Mouse (Mus musculus) liver, embryonic 11.5 days (tissue): ENCODE measurements around the gene Olfr893. TPM values are rescaled to one million over a fixed set of nuclear protein-coding genes. Genes with fewer than 3 reads are reported as not detected.
"Not testable (repeated sequence)": the region's sequence is repeated elsewhere in the genome, so short reads cannot be mapped to it uniquely, and the experiment has no call there.

Source experiments
- ATAC-seq: fragments of 200-750 bp; cut with Nextera tagmentation; replicated peaks from 2 replicates; pipeline ENCODE4 v1.8.0; 2017; ENCODE audit warnings: moderate number of reproducible peaks, mild to moderate bottlenecking, moderate TSS enrichment, moderate library complexity; ENCODE audit not compliant: low FRiP score
- DNase-seq: peaks from one replicate; pipeline ENCODE4 v3.0.0-alpha.2; 2017; ENCODE audit warnings: low spot score
- H3K27ac ChIP-seq: fragments of 300-500 bp; sonication (generic); 2 replicates; pipeline ENCODE4 v1.5.1; 2014; ENCODE audit warnings: mild to moderate bottlenecking, low read depth, low read length, control low read depth
- H3K27me3 ChIP-seq: fragments of 300-500 bp; sonication (generic); replicated peaks from 2 replicates; pipeline ENCODE4 v1.6.1; 2014; ENCODE audit warnings: low read length, mixed read lengths; ENCODE audit not compliant: control insufficient read depth, insufficient read depth
- H3K36me3 ChIP-seq: fragments of 300-500 bp; sonication (generic); 2 replicates; pipeline ENCODE4 v1.6.1; 2014; ENCODE audit warnings: mild to moderate bottlenecking, low read length, moderate library complexity, mixed read lengths; ENCODE audit not compliant: control insufficient read depth, insufficient read depth
- H3K4me1 ChIP-seq: fragments of 300-500 bp; sonication (generic); replicated peaks from 2 replicates; pipeline ENCODE4 v1.6.1; 2014; ENCODE audit warnings: low read length, mixed read lengths; ENCODE audit not compliant: control insufficient read depth, insufficient read depth
- H3K4me2 ChIP-seq: fragments of 300-500 bp; sonication (generic); 2 replicates; pipeline ENCODE4 v1.6.1; 2014; ENCODE audit warnings: mild to moderate bottlenecking, control low read depth, moderate library complexity
- H3K4me3 ChIP-seq: fragments of 300-500 bp; sonication (generic); 2 replicates; pipeline ENCODE4 v1.5.1; 2014; ENCODE audit warnings: low read depth, low read length, control low read depth
- H3K9ac ChIP-seq: fragments of 300-500 bp; sonication (generic); 2 replicates; pipeline ENCODE4 v1.6.1; 2014; ENCODE audit warnings: low read depth, low read length, control low read depth
- H3K9me3 ChIP-seq: fragments of 300-500 bp; sonication (generic); 2 replicates; pipeline ENCODE4 v1.6.1; 2016; ENCODE audit warnings: low read length, inconsistent platforms, mixed read lengths; ENCODE audit not compliant: control insufficient read depth
- WGBS: fragments of 180-500 bp; shearing (Covaris S2); extraction: QIAGEN DNeasy Blood & Tissue Kit; methylation state at CpG from one replicate; pipeline ENCODE4 v1.1.7; 2014; 5-methylcytosine and 5-hydroxymethylcytosine counted together
- polyA plus RNA-seq: library from polyadenylated mRNA; unstranded; fragments of >200 nt; fragmentation: Nextera tagmentation; extraction: Ambion mirVana; gene quantifications from 2 replicates; pipeline ENCODE4 v1.2.1, GENCODE M21; 2014

Gene Olfr893
- not detected in 2 replicates for polyA plus RNA-seq

GRCm38 (mm10) chr9:38208065-38208464 lies at the start of gene Olfr893:
Gene Olfr893 (plus strand): TSS chr9:38208365.
- ATAC-seq (no peak), DNase-seq (no peak)
- Histone ChIP-seq H3K9ac (no peak within 1 kb of the TSS), H3K36me3 (no peaks in the 10 kb centered on the region), H3K4me2 (no peak within 1 kb of the TSS), H3K4me3 (no peak within 1 kb of the TSS), H3K4me1 (no peaks in the 10 kb centered on the region), H3K27me3 (no peaks in the 10 kb centered on the region), H3K27ac (no peak within 1 kb of the TSS), H3K9me3 (no peaks in the 10 kb centered on the region)
- WGBS: 83% methylated on average over 3 of the region's 3 CpGs

- WGBS: 58% methylated on average over 2 of the region's 2 CpGs
- not testable (repeated sequence) for H3K4me1 ChIP-seq, H3K9ac ChIP-seq, H3K4me3 ChIP-seq, H3K27me3 ChIP-seq, ATAC-seq, H3K4me2 ChIP-seq, H3K9me3 ChIP-seq, DNase-seq, H3K27ac ChIP-seq, H3K36me3 ChIP-seq
Observed at GRCm38 (mm10) chr9:38168341-38168740, 39.8 kb upstream of the Olfr893 start.

- ATAC-seq (no peak), DNase-seq (no peak)
- Histone ChIP-seq H3K4me3 (no peak within 1 kb of the TSS), H3K27me3 (no peaks in the 10 kb centered on the region), H3K9ac (no peak within 1 kb of the TSS), H3K9me3 (peaks cover 7% of the 10 kb centered on the region; the same call in 1 of the 2 replicates), H3K4me2 (no peak within 1 kb of the TSS), H3K27ac (no peak within 1 kb of the TSS), H3K4me1 (no peaks in the 10 kb centered on the region), H3K36me3 (no peaks in the 10 kb centered on the region)
- WGBS: 67% methylated on average over 1 of the region's 1 CpGs
Observed at GRCm38 (mm10) chr9:38180721-38181120, 27.4 kb upstream of the Olfr893 start, which contains the start of gene Olfr891. Gene Olfr891 (minus strand): TSS chr9:38180821.

GRCm38 (mm10) chr9:38217755-38218154 lies 9.6 kb downstream of the Olfr893 start, which contains the start of gene Olfr894:
Gene Olfr894 (plus strand): TSS chr9:38218055.
- no peak for ATAC-seq
- H3K36me3 ChIP-seq: no peaks in the 10 kb centered on the region
- no peak within 1 kb of the TSS for H3K9ac ChIP-seq
- no peak for DNase-seq
- H3K4me3 ChIP-seq: no peak within 1 kb of the TSS
- H3K27ac ChIP-seq: no peak within 1 kb of the TSS
- H3K4me1 ChIP-seq: no peaks in the 10 kb centered on the region
- H3K9me3 ChIP-seq: no peaks in the 10 kb centered on the region
- H3K4me2 ChIP-seq: no peak within 1 kb of the TSS
- no peaks in the 10 kb centered on the region for H3K27me3 ChIP-seq

- H3K4me3 ChIP-seq: no peak within 1 kb of the TSS
- H3K27me3 ChIP-seq: no peaks in the 10 kb centered on the region
- DNase-seq (no peak), ATAC-seq (no peak)
- H3K27ac ChIP-seq: no peak within 1 kb of the TSS
- no peaks in the 10 kb centered on the region for H3K4me1 ChIP-seq
- no peak within 1 kb of the TSS for H3K4me2 ChIP-seq
- no peaks in the 10 kb centered on the region for H3K9me3 ChIP-seq
- no peaks in the 10 kb centered on the region for H3K36me3 ChIP-seq
- H3K9ac ChIP-seq: no peak within 1 kb of the TSS
Observed at GRCm38 (mm10) chr9:38252474-38252873, 44.3 kb downstream of the Olfr893 start, which contains the start of gene Olfr143. Gene Olfr143 (plus strand): TSS chr9:38252774.

Other genes starting within 250 kb of the Olfr893 start
- gene Olfr881, start 216.5 kb upstream of the Olfr893 start, polyA plus RNA-seq: not detected in 2 replicates
- gene Olfr883, start 182.6 kb upstream of the Olfr893 start, polyA plus RNA-seq: not detected in 2 replicates
- gene Olfr884, start 161.8 kb upstream of the Olfr893 start, polyA plus RNA-seq: not detected in 2 replicates
- not detected in 2 replicates for gene Olfr885, start 147.0 kb upstream of the Olfr893 start, polyA plus RNA-seq
- gene Olfr887, start 124.3 kb upstream of the Olfr893 start, polyA plus RNA-seq: not detected in 2 replicates
- gene Olfr888, start 100.2 kb upstream of the Olfr893 start, polyA plus RNA-seq: not detected in 2 replicates
- gene Olfr889, start 93.2 kb upstream of the Olfr893 start, polyA plus RNA-seq: 0.37 and 0.42 TPM in 2 replicates
- not detected in 2 replicates for gene Olfr890, start 65.8 kb upstream of the Olfr893 start, polyA plus RNA-seq
- gene Olfr891, start 27.5 kb upstream of the Olfr893 start, polyA plus RNA-seq: not detected in 2 replicates
- not detected in 2 replicates for gene Olfr894, start 9.7 kb downstream of the Olfr893 start, polyA plus RNA-seq
- gene Olfr143, start 44.4 kb downstream of the Olfr893 start, polyA plus RNA-seq: not detected in 2 replicates
- not detected in 2 replicates for gene Olfr895, start 59.5 kb downstream of the Olfr893 start, polyA plus RNA-seq
- gene Olfr896-ps1, start 82.7 kb downstream of the Olfr893 start, polyA plus RNA-seq: not detected in 2 replicates
- not detected in 2 replicates for gene Olfr25, start 120.7 kb downstream of the Olfr893 start, polyA plus RNA-seq
- not detected in 2 replicates for gene Olfr898, start 140.0 kb downstream of the Olfr893 start, polyA plus RNA-seq
- not detected in 2 replicates for gene Olfr250, start 158.5 kb downstream of the Olfr893 start, polyA plus RNA-seq
- not detected in 2 replicates for gene Olfr251, start 168.7 kb downstream of the Olfr893 start, polyA plus RNA-seq
- gene Olfr147, start 193.3 kb downstream of the Olfr893 start, polyA plus RNA-seq: not detected in 2 replicates
- gene Olfr901, start 221.1 kb downstream of the Olfr893 start, polyA plus RNA-seq: not detected in 2 replicates
- gene Olfr902, start 239.3 kb downstream of the Olfr893 start, polyA plus RNA-seq: not detected in 2 replicates